In genomic region chr3:108850506-108850905, GRCm38 (mm10) we compare ENCODE assay signal across 9 mouse cellular contexts. TPM values are rescaled to one million over a fixed set of nuclear protein-coding genes. Genes with fewer than 3 reads are reported as not detected.
DNase-seq lines count a peak whose midpoint lies in the region; ATAC-seq and TF ChIP-seq lines count a peak whose summit lies in the region.
"Had no signal": no experiment of that assay in that cellular context is flagged by ENCODE, and none has a peak within 500 bp of the region (broad histone marks: within the 10 kb centered on the region; RNA-seq: fewer than 3 reads in every experiment).

No protein-coding gene starts in this region.

- ATAC-seq in stomach, postnatal 0 days (ENCODE audit: low FRiP score, low TSS enrichment): peak; percentile 38; the same call in 1 of the 2 replicates
- no peak for ATAC-seq in forebrain, embryonic 15.5 days (replicated peaks)

- peak; percentile 41 for DNase-seq in heart, postnatal 10 days
- no peak for DNase-seq in heart, adult 8-10 months (ENCODE audit: low spot score)
- DNase-seq in right cerebral cortex, postnatal 4 days: peak; percentile 41
- DNase-seq in right cerebral cortex, adult 2 months (ENCODE audit: low spot score in 2 of 2): no peak
- DNase-seq in induced T-regulatory cell, adult 2 months (ENCODE audit: low read depth): peak; percentile 30
- DNase-seq in stomach, postnatal 0 days (ENCODE audit: low spot score): peak; percentile 45
- no peak for DNase-seq in left cerebral cortex, adult 9 months (ENCODE audit: low spot score in 2 of 2)

- no peak overlapping the region for H3K27ac ChIP-seq in stomach, postnatal 0 days (replicated peaks)
- H3K27ac ChIP-seq in forebrain, embryonic 15.5 days (replicated peaks): no peak overlapping the region

- intact Hi-C loops in heart, postnatal 10 days (cut with DNase I): no loop called here

- H3K9ac ChIP-seq in stomach, postnatal 0 days (ENCODE audit: low read length): no peak overlapping the region
- H3K9ac ChIP-seq in forebrain, embryonic 15.5 days (replicated peaks): no peak overlapping the region

- no peak overlapping the region for H3K4me2 ChIP-seq in stomach, postnatal 0 days (replicated peaks; ENCODE audit: low read depth)
- no peak overlapping the region for H3K4me2 ChIP-seq in forebrain, embryonic 15.5 days (replicated peaks)

- no peak for TF ChIP-seq EP300 in stomach, postnatal 0 days (optimal IDR thresholded peaks at IDR 0.05)

- H3K4me3 ChIP-seq in stomach, postnatal 0 days (ENCODE audit: low read depth, low read length): no peak overlapping the region
- H3K4me3 ChIP-seq in forebrain, embryonic 15.5 days: no peak overlapping the region

- H3K27me3 ChIP-seq in stomach, postnatal 0 days (ENCODE audit: control insufficient read depth, insufficient read depth, low read length): no peaks in the 10 kb centered on the region
- no peaks in the 10 kb centered on the region for H3K27me3 ChIP-seq in forebrain, embryonic 15.5 days

- no peaks in the 10 kb centered on the region for H3K36me3 ChIP-seq in stomach, postnatal 0 days (ENCODE audit: control insufficient read depth, insufficient read depth, low read length)
- no peaks in the 10 kb centered on the region for H3K36me3 ChIP-seq in forebrain, embryonic 15.5 days

- no peak for TF ChIP-seq CTCF in stomach, postnatal 0 days (IDR thresholded peaks at IDR 0.05; ENCODE audit: low read depth)

- no peaks in the 10 kb centered on the region for H3K4me1 ChIP-seq in stomach, postnatal 0 days (replicated peaks; ENCODE audit: control insufficient read depth, insufficient read depth)
- peaks cover 14% of the 10 kb centered on the region for H3K4me1 ChIP-seq in forebrain, embryonic 15.5 days

- 24% methylated on average over 3 of the region's 3 CpGs for WGBS in stomach, postnatal 0 days
- 49% methylated on average over 3 of the region's 3 CpGs for WGBS in forebrain, embryonic 15.5 days

- no peaks in the 10 kb centered on the region for H3K9me3 ChIP-seq in stomach, postnatal 0 days (ENCODE audit: control insufficient read depth, low read length)
- no peaks in the 10 kb centered on the region for H3K9me3 ChIP-seq in forebrain, embryonic 15.5 days

RNA-seq across cellular contexts. Expression of gene Stxbp3, which starts 10.2 kb away (rescaled TPM):
- total RNA-seq in heart, postnatal 10 days (2021): 10 to 100 TPM; 25.8 to 31.8 TPM
- 10 to 100 TPM; 16.7 to 27.6 (median 21.9) TPM for total RNA-seq in heart, adult 8-10 months (2022)
- 38.6 and 39.3 TPM in 2 replicates for polyA plus RNA-seq in stomach, postnatal 0 days (2015; fragmentation: Nextera tagmentation; extraction: Ambion mirVana)
- 13.3 and 14.7 TPM in 2 replicates for polyA plus RNA-seq in forebrain, embryonic 15.5 days (2015; fragmentation: Nextera tagmentation; extraction: Ambion mirVana)

RNA-seq across cellular contexts. Expression of gene Fndc7, which starts 39.3 kb away (rescaled TPM):
- total RNA-seq in heart, postnatal 10 days (2021): under 1 TPM in 1 of 2 experiments, not detected in 1; 0.07 TPM
- under 1 TPM in 1 of 4 experiments, not detected in 3; 0.06 TPM for total RNA-seq in heart, adult 8-10 months (2022)
- polyA plus RNA-seq in stomach, postnatal 0 days (2015; fragmentation: Nextera tagmentation; extraction: Ambion mirVana): 0.28 and 0.67 TPM in 2 replicates
- not detected in 2 replicates for polyA plus RNA-seq in forebrain, embryonic 15.5 days (2015; fragmentation: Nextera tagmentation; extraction: Ambion mirVana)
- polyA plus RNA-seq: limb, embryonic 11.5 days had no signal

Comparison
In these comparisons a context has a peak if more than half of its experiments do, and no peak if none do; other contexts are left out.
1. DNase-seq: peak in heart, postnatal 10 days (2 of 2), right cerebral cortex, postnatal 4 days (single experiment), induced T-regulatory cell, adult 2 months (single experiment) and stomach, postnatal 0 days (single experiment); none in heart, adult 8-10 months (single experiment), right cerebral cortex, adult 2 months (0 of 2) and left cerebral cortex, adult 9 months (0 of 2).